Mouse (Mus musculus): ENCODE results near the gene Nr1d1.

DNA sequence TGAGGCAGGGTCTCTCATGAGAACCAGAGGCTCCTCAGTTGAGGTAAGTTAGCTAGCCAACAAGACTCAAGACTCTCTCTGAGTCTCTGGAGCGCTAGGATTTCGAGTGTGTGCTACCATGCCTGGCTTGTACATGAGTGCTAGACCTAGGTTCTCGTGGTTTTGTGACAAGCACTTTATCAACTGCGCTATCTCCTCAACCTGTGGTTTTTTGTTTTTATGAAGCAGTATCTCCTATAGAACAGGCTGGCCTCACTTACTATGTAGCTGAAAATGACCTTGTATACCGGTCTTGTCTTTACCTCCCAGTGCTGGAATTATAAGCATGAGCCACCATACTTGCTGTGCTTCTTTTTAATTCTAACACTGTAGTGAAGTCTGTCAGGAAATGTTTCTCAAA, 45.8 kb upstream of the Nr1d1 start:
- TF ChIP-seq POLR2A (IDR thresholded peaks at IDR 0.05; ENCODE audit: low read depth, low read length) (no peak), CTCF (IDR thresholded peaks at IDR 0.05; ENCODE audit: extremely low read depth, insufficient read length, insufficient replicate concordance, low read depth, low read length) (no peak)
